Mouse (Mus musculus) CD4-positive, CD25-positive, alpha-beta regulatory T cell, adult 4 months (primary cell): ENCODE results near the gene Xylb. TPM values are rescaled to one million over a fixed set of nuclear protein-coding genes. Genes with fewer than 3 reads are reported as not detected.

Experiments
- ATAC-seq: one replicate; pipeline ENCODE4 v1.8.0; 2017
- polyA plus RNA-seq, 2 experiments: library from polyadenylated mRNA; unstranded; fragments of 100-300 nt; shearing (Covaris generic); gene quantifications; one replicate each; pipeline ENCODE4 v1.2.1; 2017

Gene Xylb
- polyA plus RNA-seq, 2 experiments from 2014 or later, result 0.48 to 0.54 TPM

- ATAC-seq, result no peak
Observed at GRCm38 (mm10) chr9:119402253-119403235, 45.4 kb downstream of the Xylb start.

GRCm38 (mm10) chr9:119403236-119403641 is 46.1 kb downstream of the Xylb start:
- ATAC-seq, result no peak

- no peak for ATAC-seq
Observed at GRCm38 (mm10) chr9:119404090-119404489, 46.9 kb downstream of the Xylb start.

GRCm38 (mm10) chr9:119407884-119408283 is 50.7 kb downstream of the Xylb start:
- no peak for ATAC-seq

GRCm38 (mm10) chr9:119408898-119409664 is 51.9 kb downstream of the Xylb start:
- ATAC-seq, result no peak

GRCm38 (mm10) chr9:119409864-119410263 is 52.7 kb downstream of the Xylb start:
- ATAC-seq, result no peak

- ATAC-seq, result no peak
Observed at GRCm38 (mm10) chr9:119418025-119418424, 60.8 kb downstream of the Xylb start.

GRCm38 (mm10) chr9:119419852-119420438 is 62.8 kb downstream of the Xylb start:
- ATAC-seq, result no peak

GRCm38 (mm10) chr9:119425217-119425975 is 68.2 kb downstream of the Xylb start:
- no peak for ATAC-seq

GRCm38 (mm10) chr9:119425976-119426415 is 68.8 kb downstream of the Xylb start:
- ATAC-seq, result no peak

GRCm38 (mm10) chr9:119426483-119426882 is 69.3 kb downstream of the Xylb start:
- no peak for ATAC-seq

GRCm38 (mm10) chr9:119430311-119430710 is 73.1 kb downstream of the Xylb start:
- peak; percentile 54 for ATAC-seq

GRCm38 (mm10) chr9:119435855-119436254 is 78.7 kb downstream of the Xylb start:
- no peak for ATAC-seq

- ATAC-seq, result no peak
Observed at GRCm38 (mm10) chr9:119438065-119438464, 80.9 kb downstream of the Xylb start.

- no peak for ATAC-seq
Observed at GRCm38 (mm10) chr9:119438498-119439000, 81.4 kb downstream of the Xylb start.

Other genes starting within 250 kb of the Xylb start
- gene Acaa1b, start 200.3 kb upstream of the Xylb start, polyA plus RNA-seq, result not detected
- gene Gm47289, start 198.2 kb upstream of the Xylb start, polyA plus RNA-seq, result not detected
- gene Slc22a13, start 148.3 kb upstream of the Xylb start, polyA plus RNA-seq, result not detected
- 1 to 10 TPM; 7.6 to 8.0 TPM for gene Oxsr1, start 35.0 kb upstream of the Xylb start, polyA plus RNA-seq
- 10 to 100 TPM; 38.7 to 55.1 TPM for gene Acaa1a, start 17.7 kb upstream of the Xylb start, polyA plus RNA-seq
- 10 to 100 TPM; 63.4 to 74.5 TPM for gene Myd88, start 16.0 kb upstream of the Xylb start, polyA plus RNA-seq
- not detected for gene Slc22a14, start 8.2 kb downstream of the Xylb start, polyA plus RNA-seq
- under 1 TPM in 1 of 2 experiments, not detected in 1; 0.46 TPM for gene Acvr2b, start 44.7 kb downstream of the Xylb start, polyA plus RNA-seq
- gene Exog, start 87.6 kb downstream of the Xylb start, polyA plus RNA-seq, result 10 to 100 TPM; 12.6 to 16.2 TPM
- not detected for gene Scn5a, start 221.6 kb downstream of the Xylb start, polyA plus RNA-seq